Mouse (Mus musculus) right cerebral cortex, postnatal 36 days (tissue): ENCODE measurements around the gene Nucks1.
"Not testable (repeated sequence)": the region's sequence is repeated elsewhere in the genome, so short reads cannot be mapped to it uniquely, and the experiment has no call there.

Experiments
- DNase-seq, 2 experiments: peaks; one replicate each; pipeline ENCODE4 v3.0.0; 2022; ENCODE audit warnings: low spot score in 2 of 2, mixed read lengths in 1 of 2

Nucks1 gene

DNA sequence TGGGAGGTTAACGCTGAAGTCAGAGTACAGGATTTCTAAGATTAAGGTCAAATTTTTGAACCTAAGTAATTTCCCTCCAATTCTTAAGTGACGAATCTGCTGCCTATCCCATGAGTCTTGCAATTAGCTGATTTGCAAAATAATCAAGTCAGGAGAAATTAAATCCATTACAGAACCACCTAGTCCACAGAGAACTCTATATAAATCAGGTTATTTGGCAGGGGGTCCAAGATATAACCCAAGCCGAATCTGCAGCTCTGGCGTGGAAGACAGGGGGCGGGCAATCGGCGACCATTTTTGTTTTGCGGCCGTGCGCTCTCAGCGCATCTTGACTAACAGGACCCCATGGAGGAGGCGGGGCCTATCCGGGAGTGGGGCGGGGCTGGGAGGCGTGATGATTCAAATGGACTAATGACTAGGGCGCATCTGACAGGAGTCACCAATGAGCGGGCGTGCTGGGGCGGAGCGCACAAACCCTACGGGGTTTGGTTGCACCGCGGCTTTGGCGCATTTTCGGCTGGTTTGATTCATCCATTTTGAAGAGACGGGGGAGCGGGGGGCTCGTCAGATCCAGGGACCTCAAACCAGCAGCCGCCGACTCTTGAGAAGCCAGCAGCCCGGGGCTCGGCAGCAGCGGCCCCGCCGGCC lies at the start of gene Nucks1:
Nucks1 (plus strand) TSS at position 534 of the 648 bp plus-strand sequence.
- peak; percentile 99 to 100 for DNase-seq

DNA sequence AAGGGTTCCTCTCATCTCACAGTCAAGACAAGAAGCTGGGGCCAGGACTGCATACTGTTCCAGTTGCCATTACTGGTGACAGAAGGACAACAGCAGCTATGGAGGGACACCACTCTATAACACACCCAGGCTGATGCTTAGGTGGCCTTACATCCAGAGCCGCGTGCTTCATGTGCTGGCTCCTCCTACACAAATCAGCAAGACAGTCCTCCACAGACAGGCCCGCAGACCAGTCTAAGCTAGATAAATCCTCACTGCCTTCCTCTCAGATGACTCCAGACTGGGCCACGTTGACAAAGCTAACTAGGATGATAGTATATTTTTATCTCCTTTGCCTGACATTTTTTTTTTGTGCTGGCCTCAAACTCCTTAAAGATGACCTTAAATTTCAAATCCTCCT lies 48.5 kb upstream of the Nucks1 start:
- DNase-seq: no peak

DNA sequence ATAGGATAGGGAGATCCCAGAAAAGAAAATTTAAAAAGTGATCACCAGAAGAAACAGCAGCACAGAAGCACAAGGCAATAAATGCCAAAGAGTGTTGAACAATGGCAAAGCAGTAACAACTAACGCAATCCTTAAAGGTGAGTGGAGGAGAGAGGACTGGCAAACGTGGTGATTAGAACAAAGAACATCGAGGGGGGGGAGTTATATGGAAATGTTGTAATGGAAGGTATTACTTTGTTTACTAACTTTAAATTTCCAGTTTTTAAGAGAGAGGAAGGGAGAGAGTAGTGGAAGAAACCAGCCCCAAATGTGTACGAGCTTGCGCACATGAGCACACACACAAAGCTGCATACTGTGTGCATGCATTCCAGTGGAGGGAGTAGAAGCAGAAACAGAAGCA lies 44.7 kb upstream of the Nucks1 start:
- no peak for DNase-seq

DNA sequence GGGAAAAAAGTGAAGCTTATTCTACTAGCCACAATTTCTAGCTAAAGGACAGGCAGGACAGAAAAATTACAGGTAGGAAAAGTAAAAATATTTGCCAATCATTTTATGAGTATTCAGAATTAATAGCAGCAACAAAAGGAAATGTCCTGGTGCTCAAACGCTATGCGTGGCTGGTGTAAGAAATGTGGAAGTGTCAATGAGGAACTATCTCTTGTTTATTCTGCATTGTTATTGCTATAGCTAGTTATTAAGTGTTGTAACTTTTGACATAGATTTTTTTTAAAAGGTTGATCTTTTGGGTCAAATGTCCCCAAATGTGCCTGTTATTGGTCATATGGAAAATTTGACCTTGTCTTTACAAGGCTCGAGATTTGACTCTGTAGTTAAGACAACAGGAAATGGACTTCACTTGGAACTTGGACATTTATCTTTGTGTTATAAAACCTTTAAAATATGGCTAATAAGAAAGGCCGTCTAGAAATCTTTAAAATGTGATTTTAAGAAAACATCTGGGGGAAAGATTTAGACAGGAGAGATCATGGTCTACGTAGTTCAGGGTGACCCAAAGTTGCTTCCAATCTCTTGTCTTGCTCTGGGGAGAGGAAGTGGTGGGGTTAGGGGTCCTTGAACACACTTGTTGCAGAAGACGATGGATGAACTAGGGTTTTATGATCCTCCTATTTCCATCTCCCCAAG lies 43.9 kb upstream of the Nucks1 start:
- DNase-seq: no peak

DNA sequence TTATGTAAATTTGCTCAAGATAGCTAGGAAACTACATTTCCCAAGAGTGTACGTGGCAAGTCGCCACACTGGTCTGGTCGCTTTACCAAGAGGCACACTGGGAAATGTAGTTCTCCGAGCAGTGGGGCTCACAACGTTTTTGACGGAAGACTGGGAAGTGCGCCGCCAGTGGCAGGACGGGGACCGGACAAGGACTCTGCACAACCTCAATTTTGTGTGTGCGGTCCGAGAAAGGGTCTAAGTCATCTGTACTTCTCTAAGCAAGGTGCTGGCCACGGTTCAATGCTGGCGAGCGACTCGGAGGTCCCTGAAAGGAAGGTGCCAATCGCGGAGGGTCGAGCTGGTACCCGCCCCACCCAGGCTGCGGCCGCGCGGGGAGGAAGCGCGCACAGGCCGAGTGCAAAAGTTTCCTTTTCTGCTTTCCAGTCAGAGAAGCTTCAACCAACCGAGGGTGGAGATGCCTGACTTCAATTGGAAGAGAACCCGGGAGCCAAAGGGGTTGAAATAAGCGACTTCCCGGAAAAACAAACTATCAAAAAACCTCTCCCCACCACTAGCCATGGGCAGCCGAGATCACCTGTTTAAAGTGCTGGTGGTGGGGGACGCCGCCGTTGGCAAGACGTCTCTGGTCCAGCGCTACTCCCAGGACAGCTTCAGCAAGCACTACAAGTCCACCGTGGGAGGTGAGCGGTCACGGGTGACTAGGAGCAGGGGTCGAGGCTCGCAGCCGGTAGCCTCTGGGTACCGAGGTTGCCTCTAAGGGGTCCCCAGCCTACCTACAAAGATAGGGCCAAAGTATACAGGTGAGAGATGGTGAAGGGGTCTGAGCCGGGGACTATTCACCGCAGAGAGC lies 43.0 kb upstream of the Nucks1 start, which contains the start of gene Rab29:
Rab29 (plus strand) TSS at position 132 of the 853 bp plus-strand sequence.
- peak; percentile 86 to 87 for DNase-seq

DNA sequence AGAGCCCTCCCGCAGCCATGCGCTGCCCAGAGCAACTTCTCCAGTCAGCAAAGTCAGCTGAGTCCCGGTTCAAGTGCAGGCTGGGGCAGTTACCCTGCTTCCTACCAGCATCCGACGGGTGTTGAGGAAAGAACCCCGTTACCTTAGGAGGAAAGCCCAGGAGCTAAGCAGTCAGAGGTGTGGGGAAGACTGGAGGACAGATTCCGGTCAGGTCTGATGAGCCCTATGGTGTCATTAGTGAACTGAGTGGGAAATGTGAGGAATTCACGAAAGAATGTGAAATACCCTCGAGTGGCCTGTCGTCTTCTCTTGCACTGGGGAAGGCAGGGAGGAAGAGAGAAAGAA lies 42.4 kb upstream of the Nucks1 start:
- no peak for DNase-seq

DNA sequence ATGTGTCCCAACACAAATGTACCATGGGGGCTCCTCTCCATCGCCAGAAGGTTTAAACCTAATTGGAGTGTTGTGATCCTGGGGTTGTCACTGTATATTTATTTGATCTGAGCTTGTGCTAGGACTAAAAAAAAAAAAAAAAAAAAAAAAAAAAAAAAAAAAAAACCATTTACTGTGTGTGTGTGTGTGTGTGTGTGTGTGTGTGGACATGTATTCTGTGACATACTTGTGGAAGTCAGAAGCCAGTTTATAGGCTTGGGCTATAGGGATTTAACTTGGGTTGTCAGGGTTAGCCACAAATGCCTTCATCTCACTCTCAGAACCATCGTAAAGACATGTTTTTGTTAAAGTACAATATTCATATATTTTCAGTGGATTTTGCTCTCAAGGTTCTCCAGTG lies 40.8 kb upstream of the Nucks1 start:
- no peak for DNase-seq

DNA sequence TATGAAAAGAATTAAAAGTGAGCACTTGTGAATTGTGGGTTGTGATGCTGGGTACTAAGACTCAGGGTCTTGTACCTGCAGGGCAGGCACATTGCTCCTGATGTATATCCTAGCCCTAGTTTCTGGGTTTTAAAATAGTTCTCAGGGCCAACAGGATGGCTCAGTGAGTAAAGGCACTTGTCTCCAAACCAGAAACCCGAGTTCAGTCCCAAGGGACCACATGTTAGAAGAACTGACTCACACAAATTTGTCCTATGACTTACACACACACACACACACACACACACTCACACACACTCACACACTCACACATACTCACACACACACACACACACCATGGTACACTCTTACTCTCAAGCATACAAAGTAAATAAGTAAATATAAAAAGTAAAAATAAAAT lies 37.5 kb upstream of the Nucks1 start:
- no peak for DNase-seq

DNA sequence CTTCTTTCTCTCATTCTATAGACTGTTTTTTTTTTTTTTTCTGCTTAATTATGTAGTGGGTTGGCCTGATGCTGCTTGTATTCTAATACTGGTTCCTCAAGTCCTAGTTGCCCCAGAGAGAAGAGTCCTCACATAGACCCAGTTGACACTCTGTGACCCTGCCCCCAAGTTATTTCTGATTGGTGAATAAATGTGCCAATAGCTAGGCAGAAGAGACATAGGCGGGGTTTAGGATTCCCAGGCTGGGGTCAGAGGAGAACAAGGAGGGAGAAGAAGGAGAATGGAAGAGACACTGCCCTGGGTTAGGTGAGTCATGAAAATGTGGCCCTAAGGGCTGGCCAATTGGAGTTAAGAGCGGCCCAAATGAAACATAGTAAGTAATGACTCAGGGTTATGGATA lies 30.5 kb upstream of the Nucks1 start:
- DNase-seq: no peak

DNA sequence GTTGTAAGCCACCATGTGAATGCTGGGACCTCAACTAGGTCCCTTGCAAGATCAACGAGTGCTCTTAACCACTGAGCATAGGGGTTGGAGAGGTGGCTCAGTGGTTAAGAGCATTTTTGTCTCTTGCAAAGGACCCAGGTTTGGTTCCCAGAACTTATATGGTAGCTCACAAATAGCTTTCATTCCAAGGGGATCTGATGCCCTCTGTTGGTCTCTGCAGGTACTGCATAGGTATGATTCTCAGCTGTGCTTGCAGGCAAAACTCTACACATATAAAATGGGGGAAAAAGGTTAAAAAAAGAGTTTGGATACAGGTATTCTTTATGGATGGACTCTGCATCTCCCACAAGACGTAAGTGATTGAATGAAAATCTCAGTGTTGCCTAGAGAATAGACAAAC lies 27.5 kb upstream of the Nucks1 start:
- no peak for DNase-seq

DNA sequence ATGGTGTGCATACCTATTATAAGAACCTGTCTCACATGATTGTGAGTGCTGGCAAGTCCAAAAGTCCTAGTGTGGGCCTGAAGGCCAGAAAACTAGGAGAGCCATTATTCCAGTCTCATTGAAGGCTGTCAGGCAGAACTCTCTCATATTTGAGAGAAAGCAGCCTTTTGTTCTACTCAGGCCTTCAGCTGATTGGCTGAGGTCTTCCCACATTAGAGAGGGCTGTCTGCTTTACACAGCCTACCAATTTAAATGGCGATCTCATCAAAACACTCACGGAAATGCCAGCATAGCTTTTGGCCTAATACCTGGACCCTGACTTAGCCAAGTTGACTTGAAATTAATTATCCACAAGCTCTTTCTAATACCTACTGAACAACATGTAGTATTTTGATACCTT lies 24.2 kb upstream of the Nucks1 start:
- no peak for DNase-seq

DNA sequence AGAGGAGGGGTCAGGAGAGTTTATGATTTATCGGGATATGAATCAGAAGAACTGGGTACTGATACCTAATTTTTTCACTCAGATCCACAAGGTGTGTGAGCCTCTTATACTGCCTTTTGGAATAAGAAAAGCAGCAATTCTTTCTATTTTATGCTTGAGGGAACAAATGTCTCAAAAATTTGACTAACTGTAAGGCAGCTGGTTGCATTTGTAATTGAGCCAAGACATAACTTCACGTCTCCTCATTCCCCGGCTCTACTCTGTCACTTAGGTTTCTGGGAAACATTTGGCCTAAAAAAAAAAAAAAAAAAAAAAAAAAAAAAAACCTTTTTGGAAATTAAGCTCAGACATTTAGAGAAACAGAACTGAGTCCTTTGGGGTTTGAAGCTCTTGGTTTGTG lies 23.7 kb upstream of the Nucks1 start:
- DNase-seq: no peak

DNA sequence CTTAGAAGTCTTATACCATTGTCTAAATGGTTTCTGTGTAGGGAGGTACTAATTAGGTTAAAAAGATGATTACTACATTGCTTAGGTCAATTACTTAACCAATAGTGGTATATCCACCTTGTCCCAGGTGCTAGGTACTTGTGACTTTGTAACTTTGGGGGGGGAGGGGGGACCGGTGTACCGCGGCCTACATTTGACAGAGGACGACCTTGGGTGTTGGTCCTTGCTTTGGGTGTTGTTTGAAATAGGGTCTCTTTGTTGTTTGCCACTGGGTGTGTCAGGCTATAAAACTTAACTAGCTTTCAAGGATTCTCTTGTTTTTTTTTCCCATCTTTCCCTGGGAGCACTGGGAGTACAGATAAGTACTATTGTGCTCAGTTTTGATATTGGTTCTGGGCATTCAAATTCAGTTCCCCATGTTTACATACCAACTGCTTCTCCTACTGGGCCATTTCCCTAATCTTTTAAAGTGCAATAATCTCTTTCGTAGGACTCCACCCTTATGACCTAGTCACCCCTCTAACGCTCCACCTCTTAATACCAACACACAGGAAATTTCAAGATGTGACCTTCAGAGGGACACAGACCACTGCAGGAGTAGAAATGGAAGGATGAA lies 20.2 kb upstream of the Nucks1 start:
- DNase-seq: no peak

DNA sequence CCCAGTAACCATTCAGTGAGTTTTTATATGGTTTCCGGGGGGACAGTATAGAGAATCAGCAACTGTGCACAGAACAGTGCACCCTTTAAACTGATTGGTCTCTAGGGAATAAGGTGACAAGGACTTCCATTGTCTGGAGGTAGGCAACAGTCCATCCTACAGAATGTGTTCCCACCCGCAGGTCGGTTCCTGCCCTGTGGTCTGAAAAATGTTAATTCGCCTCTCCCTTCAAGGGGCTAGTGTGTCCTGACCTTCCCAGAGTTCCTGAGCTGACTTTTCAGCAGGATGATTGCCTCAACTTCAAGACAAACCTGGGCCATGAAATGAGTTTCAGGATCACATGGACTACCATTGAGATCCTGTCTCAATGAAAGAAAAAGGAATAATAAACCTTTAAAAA lies 18.9 kb upstream of the Nucks1 start:
- DNase-seq: no peak

DNA sequence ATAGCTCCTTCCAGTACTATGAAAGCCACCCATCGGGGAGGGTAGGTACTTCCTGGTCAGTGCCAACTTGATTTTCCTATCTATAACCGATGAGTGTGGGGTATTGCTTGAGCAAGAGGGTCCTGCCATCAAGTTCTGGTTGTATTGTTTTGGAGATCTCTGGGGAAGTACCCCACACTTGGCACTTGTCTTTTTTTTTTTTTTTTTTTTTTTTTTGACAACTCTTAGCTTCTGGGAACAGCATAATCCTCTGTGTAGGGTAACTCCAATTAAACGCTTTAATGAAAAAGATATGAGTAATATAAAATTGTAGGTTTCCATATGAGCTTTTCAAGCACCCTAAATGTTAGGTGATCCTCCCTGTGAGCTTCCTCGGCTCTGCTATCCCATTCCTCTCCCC lies 7.7 kb upstream of the Nucks1 start:
- no peak for DNase-seq

DNA sequence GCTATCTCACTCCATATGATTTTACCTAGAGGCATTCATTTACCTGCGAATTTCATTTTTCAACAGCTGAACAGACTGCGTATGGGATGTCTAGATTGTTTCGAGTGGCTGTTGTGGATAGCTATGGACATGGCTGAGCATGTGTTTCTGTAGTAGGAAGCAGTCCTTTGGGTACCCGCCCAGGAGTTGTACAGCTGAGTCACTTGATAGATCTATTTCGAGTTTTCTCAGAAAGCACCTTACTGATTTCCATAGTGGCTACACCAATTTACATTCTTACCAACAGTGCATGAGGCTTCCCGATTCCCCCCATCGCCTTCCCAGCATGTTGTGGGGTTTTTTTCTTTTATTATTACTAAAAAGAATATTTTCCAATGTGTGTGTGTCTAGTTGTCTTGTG lies 7.1 kb upstream of the Nucks1 start:
- no peak for DNase-seq

DNA sequence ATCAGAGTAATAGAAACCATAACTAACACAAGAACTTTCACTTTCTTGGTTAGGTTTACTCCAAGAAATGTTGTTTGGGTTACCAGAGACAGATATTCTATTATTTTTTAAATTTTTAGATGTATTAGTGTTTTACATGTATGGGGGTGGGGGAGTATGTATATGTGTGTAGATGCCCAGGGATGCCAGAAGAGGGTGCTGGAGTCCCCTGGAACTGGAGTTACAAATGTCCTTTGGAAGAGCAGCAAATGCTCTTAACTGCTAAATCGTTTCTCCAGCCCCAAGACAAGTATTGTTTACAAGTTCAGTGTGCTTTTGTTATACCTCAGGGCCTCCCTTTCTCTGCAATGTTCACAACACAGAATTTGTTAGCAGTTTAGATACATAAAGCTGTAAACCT lies 4.8 kb upstream of the Nucks1 start:
- no peak for DNase-seq

DNA sequence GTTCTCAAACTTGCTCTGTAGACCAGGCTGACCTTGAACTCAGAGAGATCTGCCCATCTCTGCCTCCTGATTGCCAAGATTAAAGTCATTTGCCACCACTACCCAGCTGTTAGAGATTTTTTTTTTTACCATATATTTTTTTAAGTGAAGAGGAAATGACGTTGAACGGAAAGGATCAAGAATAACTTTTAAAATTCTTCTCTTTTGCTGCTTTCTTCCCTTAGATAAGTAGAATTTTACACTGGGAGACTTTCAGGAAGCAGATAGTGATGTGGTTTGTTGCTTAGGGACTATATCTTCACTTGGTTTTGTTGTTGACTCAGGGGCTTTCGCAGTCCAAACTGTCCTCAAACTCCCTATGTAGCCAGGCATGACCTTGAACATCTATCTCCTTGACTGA lies 1.9 kb upstream of the Nucks1 start:
- DNase-seq: no peak

DNA sequence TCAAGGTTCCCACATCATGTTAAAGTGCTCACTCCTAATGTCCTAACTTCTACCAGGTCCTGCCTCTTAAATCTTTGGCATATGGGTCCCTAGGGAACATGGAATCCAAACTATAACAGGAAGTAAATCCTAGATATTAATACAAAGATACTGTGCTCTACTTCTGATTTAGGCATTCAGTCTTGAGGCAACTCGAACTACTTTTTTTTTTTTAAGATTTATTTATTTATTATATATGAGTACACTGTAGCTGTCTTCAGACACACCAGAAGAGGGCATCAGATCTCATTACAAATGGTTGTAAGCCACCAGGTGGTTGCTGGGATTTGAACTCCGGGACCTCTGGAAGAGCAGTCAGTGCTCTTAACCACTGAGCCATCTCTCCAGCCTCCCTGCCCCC lies 1.1 kb upstream of the Nucks1 start:
- not testable (repeated sequence) for DNase-seq

DNA sequence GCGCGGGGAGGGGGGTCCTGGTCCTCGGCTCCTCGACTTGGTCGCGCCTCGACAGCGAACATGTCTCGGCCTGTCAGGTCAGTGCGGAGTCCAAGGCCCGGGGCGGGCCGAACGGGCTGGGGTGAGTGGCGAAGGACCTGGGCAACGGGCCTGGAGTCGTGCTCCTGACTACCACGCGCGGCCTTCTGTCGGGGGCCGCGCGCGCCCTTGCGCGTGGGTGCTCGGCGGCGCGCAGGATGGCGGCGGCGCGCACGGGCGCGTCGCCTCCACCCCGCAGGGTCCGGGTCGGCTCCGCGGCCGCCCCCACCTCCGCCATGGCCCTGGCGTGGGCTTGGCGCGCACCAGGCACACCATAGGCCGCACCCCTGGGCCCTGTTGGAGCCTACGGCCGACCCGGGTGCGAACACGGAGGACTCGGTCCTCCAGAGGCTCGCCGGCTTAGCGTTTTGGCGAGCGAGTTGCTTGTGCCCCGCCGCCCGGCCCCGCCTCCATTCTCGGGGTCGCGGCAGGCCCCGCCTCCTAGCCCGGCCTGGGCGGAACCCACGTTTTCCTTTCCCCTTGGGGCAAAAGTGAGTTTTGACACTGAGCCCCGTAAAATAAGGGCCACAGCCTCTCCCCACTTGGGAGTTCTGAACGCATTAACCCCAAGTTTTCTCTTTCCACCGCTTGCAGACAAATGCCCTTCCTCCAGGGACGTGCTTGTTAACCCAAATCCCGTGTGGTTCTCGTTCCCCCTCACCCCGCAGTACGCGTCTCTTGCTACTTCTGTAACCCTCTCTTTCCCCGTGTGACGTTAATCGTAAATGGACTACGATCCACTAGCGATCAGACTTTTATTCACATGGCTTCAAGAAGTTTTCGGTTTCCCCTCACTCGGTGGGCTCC lies 582 bp downstream of the Nucks1 start:
- peak; percentile 37 to 41 for DNase-seq

DNA sequence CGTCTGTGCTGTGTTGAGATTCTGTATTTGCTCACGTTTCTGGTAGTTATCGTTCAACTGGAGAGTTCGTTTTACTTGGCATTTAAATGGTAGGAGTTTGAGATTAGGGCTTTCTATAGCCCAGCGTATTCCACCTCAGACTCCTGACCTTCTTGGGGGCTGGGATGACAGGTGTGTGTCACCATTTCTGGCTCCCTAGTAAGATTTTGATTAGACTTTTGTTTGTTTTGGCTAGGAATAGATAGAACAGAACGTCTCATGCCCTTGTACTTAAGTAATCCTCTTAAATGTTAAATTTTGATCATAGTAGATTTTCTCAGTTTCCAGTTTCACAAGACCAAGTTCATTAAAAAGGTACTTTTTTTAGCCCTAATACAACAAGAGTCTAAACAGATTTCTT lies 7.3 kb downstream of the Nucks1 start:
- DNase-seq: no peak
